Mouse (Mus musculus) left cerebral cortex, postnatal 10 days (tissue): ENCODE measurements around the gene Olfr432. TPM values are rescaled to one million over a fixed set of nuclear protein-coding genes. Genes with fewer than 3 reads are reported as not detected.

Experiments
- DNase-seq, 2 experiments: peaks; one replicate each; pipeline ENCODE4 v3.0.0; 2021 to 2022; ENCODE audit warnings: low spot score in 2 of 2, mixed read lengths in 1 of 2; ENCODE audit errors: extremely low spot score in 1 of 2
- intact Hi-C: fragments of 180-260 bp; cut with DNase I; formaldehyde crosslinking; loops from one replicate; pipeline ENCODE4 v1.15.1; 2025
- total RNA-seq, 2 experiments: library from RNA; stranded (reverse); gene quantifications; 2 replicates each; pipeline ENCODE4 v1.2.3; 2021

The Olfr432 gene
- total RNA-seq, 2 experiments from 2014 or later = not detected

DNA sequence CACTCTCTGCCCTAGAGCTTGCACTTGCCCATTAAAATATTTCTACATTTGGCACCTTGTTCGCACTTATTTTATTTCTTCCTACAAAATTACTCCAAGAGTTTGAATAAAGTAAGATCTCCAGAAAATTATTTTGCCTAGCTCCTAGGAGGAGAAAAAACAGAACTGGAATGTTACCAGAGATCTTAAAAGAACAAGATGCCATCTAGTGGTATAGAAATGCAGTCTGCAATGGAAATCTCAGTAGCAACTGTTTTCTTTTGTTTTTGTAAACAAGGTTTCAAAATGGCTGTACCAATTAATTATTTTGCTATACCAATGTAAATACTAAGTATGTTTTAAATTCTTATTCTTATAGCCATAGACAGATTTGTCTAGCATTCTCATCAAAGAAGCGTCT is 54.7 kb downstream of the Olfr432 start:
- peak in 1 of 2 experiments; percentile 1 for DNase-seq

More for the DNA sequence above, 54.7 kb downstream of the Olfr432 start:
- intact Hi-C loops = loop anchor here (5.0 to 10.0 kb wide), 2 partner anchors 249 to 646 kb away; no protein-coding TSS in a partner anchor

Other genes with a start within 250 kb of the Olfr432 start
- under 1 TPM in 1 of 2 experiments, not detected in 1; 0.26 TPM for gene Ifi211, start 136.2 kb upstream of the Olfr432 start, total RNA-seq
- 1 to 10 TPM; 2.1 TPM for gene Mndal, start 106.7 kb upstream of the Olfr432 start, total RNA-seq
- gene Ifi203, start 106.5 kb upstream of the Olfr432 start, total RNA-seq = 1 to 10 TPM in 1 of 2 experiments, under 1 TPM in 1; 0.49 to 1.0 TPM
- gene Ifi202b, start 66.5 kb upstream of the Olfr432 start, total RNA-seq = not detected
- gene Ifi205, start 17.4 kb upstream of the Olfr432 start, total RNA-seq = not detected
- gene Olfr433, start 8.5 kb upstream of the Olfr432 start, total RNA-seq = not detected
- gene Olfr430, start 17.4 kb downstream of the Olfr432 start, total RNA-seq = not detected
- gene Olfr429, start 35.1 kb downstream of the Olfr432 start, total RNA-seq = not detected
- gene Olfr427, start 47.7 kb downstream of the Olfr432 start, total RNA-seq = not detected
- not detected for gene Olfr231, start 72.0 kb downstream of the Olfr432 start, total RNA-seq
- gene Olfr424, start 82.3 kb downstream of the Olfr432 start, total RNA-seq = not detected
- gene Olfr420, start 106.4 kb downstream of the Olfr432 start, total RNA-seq = not detected
- gene Spta1, start 123.6 kb downstream of the Olfr432 start, total RNA-seq = under 1 TPM; 0.16 to 0.32 TPM
- gene Olfr419, start 202.9 kb downstream of the Olfr432 start, total RNA-seq = not detected